Mouse (Mus musculus): ENCODE results near the gene Oprm1. TPM values are rescaled to one million over a fixed set of nuclear protein-coding genes. Genes with fewer than 3 reads are reported as not detected.
A peak's percentile ranks its signal among the peaks of the same experiment; 100 is the strongest.

Oprm1 gene
- polyA plus RNA-seq, 1 experiment from 2014 or later, result 3.4 TPM

- Histone ChIP-seq H3K9ac (replicated peaks) (no peak overlapping the region), H3K4me3 (replicated peaks) (no peak overlapping the region), H3K27ac (replicated peaks) (no peak overlapping the region), H3K9me3 (replicated peaks) (no peaks in the 10 kb centered on the region), H3K27me3 (replicated peaks) (no peaks in the 10 kb centered on the region), H3K4me1 (peaks cover 10% of the 10 kb centered on the region; the same call in 1 of the 2 replicates), H3K36me3 (no peaks in the 10 kb centered on the region), H3K4me2 (no peak overlapping the region)
- ATAC-seq (ENCODE audit: low FRiP score), result no peak
- WGBS, result 88% methylated on average over 2 of the region's 2 CpGs
These were observed 315.9 kb downstream of the Oprm1 start for GRCm38 (mm10) chr10:7074231-7074630.

GRCm38 (mm10) chr10:7075661-7076060 lies 317.4 kb downstream of the Oprm1 start:
- Histone ChIP-seq H3K4me3 (replicated peaks) (no peak overlapping the region), H3K9ac (replicated peaks) (no peak overlapping the region), H3K27ac (replicated peaks) (no peak overlapping the region), H3K27me3 (replicated peaks) (no peaks in the 10 kb centered on the region), H3K4me1 (0 out of 2 replicates have a peak, but pooled peaks cover 2% of the 10 kb centered on the region), H3K4me2 (no peak overlapping the region), H3K36me3 (no peaks in the 10 kb centered on the region), H3K9me3 (replicated peaks) (no peaks in the 10 kb centered on the region)
- WGBS, result 89% methylated on average over 2 of the region's 2 CpGs
- ATAC-seq (ENCODE audit: low FRiP score), result no peak

GRCm38 (mm10) chr10:7076201-7076600 lies 317.9 kb downstream of the Oprm1 start:
- peak; percentile 89 for ATAC-seq (ENCODE audit: low FRiP score)
- 15% methylated on average over 8 of the region's 8 CpGs for WGBS
- H3K27ac ChIP-seq (replicated peaks), result no peak overlapping the region
- H3K9ac ChIP-seq (replicated peaks), result no peak overlapping the region
- H3K27me3 ChIP-seq (replicated peaks), result no peaks in the 10 kb centered on the region
- H3K4me1 ChIP-seq, result no peaks in the 10 kb centered on the region
- H3K4me3 ChIP-seq (replicated peaks), result no peak overlapping the region
- no peaks in the 10 kb centered on the region for H3K9me3 ChIP-seq (replicated peaks)
- H3K4me2 ChIP-seq, result peak overlapping the region; percentile 17; the same call in 1 of the 2 replicates
- no peaks in the 10 kb centered on the region for H3K36me3 ChIP-seq

- H3K4me1 ChIP-seq, result no peaks in the 10 kb centered on the region
- no peak overlapping the region for H3K4me3 ChIP-seq (replicated peaks)
- no peaks in the 10 kb centered on the region for H3K36me3 ChIP-seq
- no peaks in the 10 kb centered on the region for H3K27me3 ChIP-seq (replicated peaks)
- 0 out of 2 replicates have a peak overlapping the region, but pooled peaks have one; percentile 4 for H3K27ac ChIP-seq (replicated peaks)
- 0 out of 2 replicates have a peak overlapping the region, but pooled peaks have one; percentile 17 for H3K4me2 ChIP-seq
- WGBS, result 52% methylated on average over 7 of the region's 8 CpGs
- peak; percentile 29; the same call in 1 of the 2 replicates for ATAC-seq (ENCODE audit: low FRiP score)
- H3K9me3 ChIP-seq (replicated peaks), result no peaks in the 10 kb centered on the region
- H3K9ac ChIP-seq (replicated peaks), result no peak overlapping the region
These were observed 318.4 kb downstream of the Oprm1 start for GRCm38 (mm10) chr10:7076662-7077211.

GRCm38 (mm10) chr10:7077389-7077808 lies 319.1 kb downstream of the Oprm1 start:
- H3K27me3 ChIP-seq (replicated peaks), result no peaks in the 10 kb centered on the region
- no peak for ATAC-seq (ENCODE audit: low FRiP score)
- no peak overlapping the region for H3K9ac ChIP-seq (replicated peaks)

GRCm38 (mm10) chr10:7077971-7078370 lies 319.7 kb downstream of the Oprm1 start:
- WGBS, result 84% methylated on average over 1 of the region's 1 CpGs
- H3K27ac ChIP-seq (replicated peaks), result no peak overlapping the region
- H3K27me3 ChIP-seq (replicated peaks), result no peaks in the 10 kb centered on the region
- H3K4me3 ChIP-seq (replicated peaks), result no peak overlapping the region
- H3K9me3 ChIP-seq (replicated peaks), result no peaks in the 10 kb centered on the region
- ATAC-seq (ENCODE audit: low FRiP score), result no peak
- no peaks in the 10 kb centered on the region for H3K4me1 ChIP-seq
- H3K4me2 ChIP-seq, result no peak overlapping the region
- H3K9ac ChIP-seq (replicated peaks), result no peak overlapping the region
- no peaks in the 10 kb centered on the region for H3K36me3 ChIP-seq

More at GRCm38 (mm10) chr10:7077389-7077808, 319.1 kb downstream of the Oprm1 start:
- no peaks in the 10 kb centered on the region for H3K36me3 ChIP-seq
- H3K4me1 ChIP-seq, result no peaks in the 10 kb centered on the region
- no peak overlapping the region for H3K4me2 ChIP-seq
- WGBS, result 75% methylated on average over 7 of the region's 7 CpGs
- no peaks in the 10 kb centered on the region for H3K9me3 ChIP-seq (replicated peaks)
- no peak overlapping the region for H3K27ac ChIP-seq (replicated peaks)
- no peak overlapping the region for H3K4me3 ChIP-seq (replicated peaks)

Other genes with a start within 250 kb of the Oprm1 start
- gene Gm10945, start 3.3 kb downstream of the Oprm1 start, polyA plus RNA-seq (2015; fragmentation: Nextera tagmentation; extraction: Ambion mirVana), result not detected in 2 replicates

Data from neural tube, embryonic 15.5 days (tissue).